Mouse (Mus musculus) embryonic facial prominence, embryonic 15.5 days (tissue): ENCODE data around the gene Runx3. TPM values are rescaled to one million over a fixed set of nuclear protein-coding genes. Genes with fewer than 3 reads are reported as not detected.

ENCODE experiments used
- ATAC-seq: fragments of 200-750 bp; cut with Nextera tagmentation; 2 replicates; pipeline ENCODE4 v1.8.0; 2017; ENCODE audit warnings: low read depth, moderate TSS enrichment; ENCODE audit not compliant: insufficient number of reproducible peaks, low FRiP score, low TSS enrichment
- H3K27ac ChIP-seq: fragments of 300-500 bp; sonication (generic); replicated peaks from 2 replicates; pipeline ENCODE4 v1.5.1; 2015; ENCODE audit warnings: mild to moderate bottlenecking, inconsistent platforms
- H3K27me3 ChIP-seq: fragments of 300-500 bp; sonication (generic); 2 replicates; pipeline ENCODE4 v1.6.1; 2015; ENCODE audit warnings: inconsistent platforms
- H3K36me3 ChIP-seq: fragments of 300-500 bp; sonication (generic); 2 replicates; pipeline ENCODE4 v1.6.1; 2015; ENCODE audit warnings: mild to moderate bottlenecking, inconsistent platforms
- H3K4me1 ChIP-seq: fragments of 300-500 bp; sonication (generic); 2 replicates; pipeline ENCODE4 v1.6.1; 2015; ENCODE audit warnings: inconsistent platforms
- H3K4me2 ChIP-seq: fragments of 300-500 bp; sonication (generic); replicated peaks from 2 replicates; pipeline ENCODE4 v1.6.1; 2015; ENCODE audit warnings: mild to moderate bottlenecking, inconsistent platforms
- H3K4me3 ChIP-seq: fragments of 300-500 bp; sonication (generic); replicated peaks from 2 replicates; pipeline ENCODE4 v1.5.1; 2015; ENCODE audit warnings: mild to moderate bottlenecking, inconsistent platforms
- H3K9ac ChIP-seq: fragments of 300-500 bp; sonication (generic); 2 replicates; pipeline ENCODE4 v1.6.1; 2015; ENCODE audit warnings: inconsistent platforms
- H3K9me3 ChIP-seq: fragments of 300-500 bp; sonication (generic); replicated peaks from 2 replicates; pipeline ENCODE4 v1.6.1; 2016; ENCODE audit warnings: inconsistent platforms
- WGBS: fragments of 180-500 bp; shearing (Covaris S2); methylation state at CpG from one replicate; pipeline ENCODE4 v1.1.7; 2015; 5-methylcytosine and 5-hydroxymethylcytosine counted together
- polyA plus RNA-seq: library from polyadenylated mRNA; unstranded; fragments of >200 nt; fragmentation: Nextera tagmentation; extraction: Ambion mirVana; gene quantifications from 2 replicates; pipeline ENCODE4 v1.2.1, GENCODE M21; 2015

Runx3 gene
- polyA plus RNA-seq, 1 experiment from 2014 or later = 3.2 TPM

DNA sequence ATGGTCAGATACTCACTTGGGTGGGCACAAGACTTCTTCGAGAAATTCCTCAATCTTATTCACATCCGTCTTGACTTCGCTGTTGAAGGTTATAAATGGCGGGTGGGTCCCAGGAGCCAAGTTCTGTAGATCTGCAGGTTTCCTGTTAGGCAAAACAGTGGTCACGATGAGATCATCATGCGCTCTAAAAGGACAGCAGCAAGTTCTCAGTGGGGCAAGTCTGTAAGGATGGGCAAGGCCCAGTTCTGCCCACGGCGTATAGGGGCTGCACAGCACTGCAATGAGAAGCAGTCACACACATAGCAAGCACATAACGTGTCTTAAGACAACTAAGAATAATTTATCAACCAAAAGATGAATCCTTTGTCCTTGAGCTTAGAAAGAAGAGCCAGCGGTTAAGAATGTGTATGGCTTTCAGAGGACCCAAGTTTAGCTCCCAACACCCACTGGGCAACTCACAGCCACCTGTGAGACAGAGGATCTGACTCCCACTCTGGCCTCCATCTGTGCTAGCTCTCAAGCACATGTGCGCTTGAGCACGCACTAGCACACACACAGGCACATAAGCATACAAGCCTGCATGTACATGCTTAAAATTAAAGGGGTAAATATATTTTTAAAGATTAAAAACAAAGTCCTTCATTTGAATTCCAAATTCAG lies 105.7 kb downstream of the Runx3 start:
- no peak for ATAC-seq
- no peaks in the 10 kb centered on the region for H3K9me3 ChIP-seq
- no peak overlapping the region for H3K4me3 ChIP-seq
- H3K27ac ChIP-seq = no peak overlapping the region
- WGBS = 91% methylated on average over 12 of the region's 12 CpGs
- H3K4me1 ChIP-seq = no peaks in the 10 kb centered on the region
- H3K36me3 ChIP-seq = peaks cover 31% of the 10 kb centered on the region
- no peak overlapping the region for H3K4me2 ChIP-seq
- H3K27me3 ChIP-seq = no peaks in the 10 kb centered on the region
- H3K9ac ChIP-seq = no peak overlapping the region

Other genes with a start within 250 kb of the Runx3 start
- 190 and 193 TPM in 2 replicates for gene Tmem50a, start 205.6 kb upstream of the Runx3 start, polyA plus RNA-seq
- gene Rsrp1, start 197.1 kb upstream of the Runx3 start, polyA plus RNA-seq = 505 and 540 TPM in 2 replicates
- gene Syf2, start 189.8 kb upstream of the Runx3 start, polyA plus RNA-seq = 77.8 and 83.6 TPM in 2 replicates
- gene Clic4, start 152.2 kb downstream of the Runx3 start, polyA plus RNA-seq = 111 and 113 TPM in 2 replicates
- 202 and 213 TPM in 2 replicates for gene Srrm1, start 232.7 kb downstream of the Runx3 start, polyA plus RNA-seq